Mouse (Mus musculus) kidney, embryonic 16.5 days (tissue): ENCODE results near the gene Tubb2b. TPM values are rescaled to one million over a fixed set of nuclear protein-coding genes. Genes with fewer than 3 reads are reported as not detected.
"Not testable (repeated sequence)": the region's sequence is repeated elsewhere in the genome, so short reads cannot be mapped to it uniquely, and the experiment has no call there.

Experiments
- ATAC-seq: fragments of 200-750 bp; cut with Nextera tagmentation; 2 replicates; pipeline ENCODE4 v1.8.0; 2017; ENCODE audit warnings: moderate TSS enrichment; ENCODE audit not compliant: low FRiP score, low TSS enrichment
- H3K27ac ChIP-seq: fragments of 300-500 bp; sonication (generic); 2 replicates; pipeline ENCODE4 v1.5.1; 2014; ENCODE audit warnings: low read length
- H3K27me3 ChIP-seq: fragments of 300-500 bp; sonication (generic); 2 replicates; pipeline ENCODE4 v1.6.1; 2014; ENCODE audit warnings: low read length, control low read depth, mixed read lengths; ENCODE audit not compliant: insufficient read depth
- H3K36me3 ChIP-seq: fragments of 300-500 bp; sonication (generic); 2 replicates; pipeline ENCODE4 v1.6.1; 2014; ENCODE audit warnings: low read length, control low read depth, mixed read lengths; ENCODE audit not compliant: insufficient read depth
- H3K4me1 ChIP-seq: fragments of 300-500 bp; sonication (generic); 2 replicates; pipeline ENCODE4 v1.6.1; 2014; ENCODE audit warnings: low read length, control low read depth, mixed read lengths; ENCODE audit not compliant: insufficient read depth
- H3K4me2 ChIP-seq: fragments of 300-500 bp; sonication (generic); replicated peaks from 2 replicates; pipeline ENCODE4 v1.6.1; 2014; ENCODE audit warnings: low read depth, low read length
- H3K4me3 ChIP-seq: fragments of 300-500 bp; sonication (generic); 2 replicates; pipeline ENCODE4 v1.5.1; 2014; ENCODE audit warnings: mild to moderate bottlenecking, low read length
- H3K9ac ChIP-seq: fragments of 300-500 bp; sonication (generic); replicated peaks from 2 replicates; pipeline ENCODE4 v1.6.1; 2014; ENCODE audit warnings: low read length
- H3K9me3 ChIP-seq: fragments of 300-500 bp; sonication (generic); 2 replicates; pipeline ENCODE4 v1.6.1; 2016; ENCODE audit warnings: low read length, control low read depth
- WGBS: fragments of 180-500 bp; shearing (Covaris S2); extraction: QIAGEN DNeasy Blood & Tissue Kit; methylation state at CpG from one replicate; pipeline ENCODE4 v1.1.7; 2014; 5-methylcytosine and 5-hydroxymethylcytosine counted together
- polyA plus RNA-seq: library from polyadenylated mRNA; unstranded; fragments of >200 nt; fragmentation: Nextera tagmentation; extraction: Ambion mirVana; gene quantifications from 2 replicates; pipeline ENCODE4 v1.2.1, GENCODE M21; 2015

Gene Tubb2b
- polyA plus RNA-seq, 1 experiment from 2014 or later: 40.4 TPM

DNA sequence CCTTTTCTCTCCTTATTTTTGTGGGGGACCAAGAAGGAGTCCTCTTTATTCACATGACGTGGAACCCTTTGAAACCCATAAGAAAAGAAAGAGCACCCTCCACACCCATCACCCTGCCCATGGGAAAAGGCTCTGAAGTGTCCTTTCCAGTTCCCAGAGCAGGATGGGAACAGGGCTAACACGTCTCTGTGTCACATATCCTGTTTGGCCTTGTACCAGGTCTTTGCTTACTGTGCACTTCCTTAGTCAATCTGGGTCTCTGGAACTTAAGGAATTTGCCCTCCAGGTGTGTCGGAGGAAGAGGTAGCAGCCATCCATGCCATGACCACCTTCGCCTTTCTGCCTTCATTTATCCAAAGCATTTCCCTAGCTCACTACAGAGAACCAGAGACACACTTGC is 33.8 kb downstream of the Tubb2b start:
- H3K27me3 ChIP-seq: no peaks in the 10 kb centered on the region
- H3K27ac ChIP-seq: peak overlapping the region; percentile 66; the same call in 1 of the 2 replicates
- no peak overlapping the region for H3K4me2 ChIP-seq
- H3K4me3 ChIP-seq: no peak overlapping the region
- peak; percentile 76 for ATAC-seq
- peaks cover 2% of the 10 kb centered on the region; the same call in 1 of the 2 replicates for H3K9me3 ChIP-seq
- H3K36me3 ChIP-seq: no peaks in the 10 kb centered on the region
- 52% methylated on average over 4 of the region's 4 CpGs for WGBS
- no peak overlapping the region for H3K9ac ChIP-seq
- peaks cover 10% of the 10 kb centered on the region; the same call in 1 of the 2 replicates for H3K4me1 ChIP-seq

DNA sequence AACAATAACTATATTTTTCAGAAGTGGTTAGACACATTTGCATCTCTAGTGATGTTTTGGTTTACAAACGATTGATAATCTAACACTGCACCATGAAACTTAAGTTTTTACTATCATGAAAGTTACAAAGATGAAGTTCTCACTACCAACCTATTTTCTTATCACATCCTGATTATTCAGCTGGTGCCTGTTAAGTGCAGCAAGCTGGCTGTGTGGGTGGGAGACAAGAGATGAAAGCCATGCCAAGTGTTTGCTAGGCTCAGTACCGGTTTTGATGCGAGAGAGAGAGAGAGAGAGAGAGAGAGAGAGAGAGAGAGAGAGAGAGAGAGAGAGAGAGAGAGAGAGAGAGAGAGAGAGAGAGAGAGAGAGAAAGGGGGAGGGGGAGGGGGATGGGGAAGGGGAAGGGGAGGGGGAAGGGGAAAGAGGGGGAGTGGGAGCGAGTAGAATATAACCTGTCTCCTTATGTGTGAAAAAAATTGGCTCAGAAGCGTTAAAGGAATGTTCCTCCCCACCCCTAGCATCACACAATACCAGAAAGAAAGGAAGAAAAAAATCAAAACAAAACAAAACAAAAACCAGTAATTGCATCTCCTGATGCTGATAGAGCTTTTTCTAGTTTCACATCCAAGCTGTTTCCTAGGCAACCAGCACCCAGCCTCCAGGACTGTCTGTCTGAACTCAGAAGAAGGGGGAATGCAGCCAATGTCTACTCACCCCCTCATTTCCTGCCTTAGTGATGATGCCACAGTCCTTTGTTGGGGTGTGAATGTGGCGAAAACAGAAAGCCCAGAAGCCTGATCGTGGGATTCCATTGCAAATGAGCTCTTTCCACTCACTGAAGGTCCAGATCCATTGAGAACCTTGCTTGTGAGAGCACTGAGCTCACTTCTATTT is 34.5 kb downstream of the Tubb2b start:
- Histone ChIP-seq H3K4me3 (no peak overlapping the region), H3K36me3 (no peaks in the 10 kb centered on the region), H3K4me2 (no peak overlapping the region), H3K27me3 (no peaks in the 10 kb centered on the region), H3K27ac (peak overlapping the region; percentile 66; the same call in 1 of the 2 replicates), H3K4me1 (peaks cover 10% of the 10 kb centered on the region; the same call in 1 of the 2 replicates), H3K9ac (no peak overlapping the region), H3K9me3 (peaks cover 2% of the 10 kb centered on the region; the same call in 1 of the 2 replicates)
- WGBS: 51% methylated on average over 7 of the region's 7 CpGs
- ATAC-seq: no peak

DNA sequence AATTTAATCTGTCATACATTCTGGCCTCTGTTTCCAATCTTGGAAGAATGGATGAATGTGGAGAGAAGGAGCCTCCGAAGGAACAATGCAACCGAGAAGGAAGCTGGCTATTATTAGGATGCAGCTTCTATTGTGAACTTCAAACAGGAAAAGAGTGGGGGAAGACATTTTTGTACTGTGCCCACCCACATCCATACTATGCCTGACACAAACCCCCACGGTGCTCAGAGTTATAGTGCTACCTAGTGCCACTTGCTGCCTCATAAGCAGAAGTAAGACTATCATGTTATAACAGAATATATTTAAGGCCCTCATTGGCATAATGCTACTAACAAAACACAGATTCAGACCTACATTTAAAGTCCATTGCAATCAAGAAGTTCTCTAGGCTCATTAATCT is 40.9 kb downstream of the Tubb2b start:
- no peak overlapping the region for H3K27ac ChIP-seq
- no peak overlapping the region for H3K9ac ChIP-seq
- 66% methylated on average over 3 of the region's 3 CpGs for WGBS
- ATAC-seq: no peak
- H3K4me3 ChIP-seq: no peak overlapping the region
- no peak overlapping the region for H3K4me2 ChIP-seq
- H3K27me3 ChIP-seq: no peaks in the 10 kb centered on the region
- no peaks in the 10 kb centered on the region for H3K4me1 ChIP-seq
- no peaks in the 10 kb centered on the region for H3K9me3 ChIP-seq
- H3K36me3 ChIP-seq: no peaks in the 10 kb centered on the region

DNA sequence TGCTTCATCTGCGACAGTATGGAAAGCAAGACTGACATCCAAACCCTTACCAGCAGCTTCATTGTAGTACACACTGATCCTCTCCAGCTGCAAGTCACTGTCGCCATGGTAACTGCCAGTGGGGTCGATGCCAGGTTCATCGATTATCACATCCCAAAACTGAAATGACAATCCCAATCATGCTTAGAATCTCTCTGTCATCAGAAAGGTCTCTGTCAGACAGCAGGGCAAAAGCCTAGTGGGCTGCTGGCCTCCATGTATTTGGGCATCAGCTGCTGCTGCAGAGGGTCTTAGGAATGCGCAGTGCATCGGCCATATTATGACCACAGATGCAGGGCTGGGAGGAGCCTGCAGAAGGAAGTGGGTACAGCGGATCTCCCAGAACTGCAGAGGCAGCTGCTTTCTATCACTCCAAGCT is 41.4 kb downstream of the Tubb2b start:
- no peaks in the 10 kb centered on the region for H3K36me3 ChIP-seq
- H3K4me2 ChIP-seq: no peak overlapping the region
- H3K9ac ChIP-seq: no peak overlapping the region
- no peaks in the 10 kb centered on the region for H3K4me1 ChIP-seq
- H3K9me3 ChIP-seq: no peaks in the 10 kb centered on the region
- no peak overlapping the region for H3K27ac ChIP-seq
- H3K4me3 ChIP-seq: no peak overlapping the region
- WGBS: 60% methylated on average over 7 of the region's 7 CpGs
- ATAC-seq: no peak
- H3K27me3 ChIP-seq: no peaks in the 10 kb centered on the region

DNA sequence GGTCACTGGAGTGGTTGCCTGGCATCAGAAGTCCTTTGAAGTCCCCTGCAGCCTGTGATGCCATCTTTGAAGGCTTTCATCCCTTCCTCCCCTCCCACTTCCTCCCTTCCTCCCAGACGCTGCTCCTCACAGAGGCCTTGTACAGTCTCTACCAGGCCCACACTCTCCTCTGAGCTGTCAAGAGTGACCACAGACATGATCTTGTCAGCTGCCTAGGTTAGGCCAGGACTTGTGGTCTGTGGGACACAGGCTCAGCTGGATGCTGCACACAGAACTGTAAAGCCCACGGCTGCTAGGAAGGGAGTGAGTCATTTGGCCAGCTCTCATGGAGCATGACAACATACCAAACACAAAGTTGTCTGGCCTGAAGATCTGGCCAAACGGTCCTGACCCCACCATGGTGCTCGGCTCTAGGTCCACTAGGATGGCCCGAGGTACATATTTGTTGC is 42.0 kb downstream of the Tubb2b start:
- peak; percentile 67; the same call in 1 of the 2 replicates for ATAC-seq
- not testable (repeated sequence) for H3K9me3 ChIP-seq, H3K4me1 ChIP-seq, H3K27me3 ChIP-seq, H3K4me2 ChIP-seq, H3K9ac ChIP-seq, H3K36me3 ChIP-seq, H3K27ac ChIP-seq, H3K4me3 ChIP-seq
- 43% methylated on average over 5 of the region's 5 CpGs for WGBS

DNA sequence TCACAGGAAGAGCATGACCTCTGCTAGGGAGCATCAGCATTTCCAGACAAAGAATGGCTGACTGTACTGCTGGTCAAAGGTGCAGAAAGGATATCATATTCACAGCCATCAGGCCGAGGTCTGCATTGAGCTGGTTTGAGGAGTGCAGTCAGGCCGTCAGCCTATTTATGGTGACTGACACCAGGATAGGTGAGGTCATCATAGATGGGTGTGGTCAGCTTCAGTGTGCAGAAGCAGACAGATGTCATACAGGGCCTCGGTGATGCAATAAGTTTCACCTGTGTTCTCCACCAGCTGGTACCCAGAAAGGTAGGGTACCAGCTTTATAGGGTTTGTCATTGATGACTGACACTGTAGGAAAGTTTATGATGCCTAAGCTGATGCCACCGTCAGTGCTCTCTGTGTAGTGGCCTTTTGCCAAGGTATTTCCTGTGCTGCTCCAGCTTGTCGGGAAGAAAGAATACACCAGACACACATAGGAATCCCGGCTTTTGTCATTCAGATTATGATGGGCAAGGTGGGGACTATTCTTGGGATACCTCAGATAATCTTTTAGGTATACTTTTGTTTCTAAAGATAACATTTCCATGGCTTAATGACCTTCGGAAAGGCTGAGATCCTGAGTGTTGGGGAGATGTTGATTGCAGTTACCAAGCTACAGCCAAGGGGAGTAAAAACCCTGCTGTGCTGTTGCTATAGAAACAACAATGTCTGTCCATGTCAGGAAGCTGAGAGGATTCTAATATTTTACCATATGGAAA is 43.0 kb downstream of the Tubb2b start:
- Histone ChIP-seq H3K36me3 (no peaks in the 10 kb centered on the region), H3K4me2 (no peak overlapping the region), H3K9ac (no peak overlapping the region), H3K27me3 (no peaks in the 10 kb centered on the region), H3K4me3 (no peak overlapping the region), H3K9me3 (no peaks in the 10 kb centered on the region), H3K27ac (no peak overlapping the region), H3K4me1 (no peaks in the 10 kb centered on the region)
- WGBS: 55% methylated on average over 7 of the region's 7 CpGs
- no peak for ATAC-seq

DNA sequence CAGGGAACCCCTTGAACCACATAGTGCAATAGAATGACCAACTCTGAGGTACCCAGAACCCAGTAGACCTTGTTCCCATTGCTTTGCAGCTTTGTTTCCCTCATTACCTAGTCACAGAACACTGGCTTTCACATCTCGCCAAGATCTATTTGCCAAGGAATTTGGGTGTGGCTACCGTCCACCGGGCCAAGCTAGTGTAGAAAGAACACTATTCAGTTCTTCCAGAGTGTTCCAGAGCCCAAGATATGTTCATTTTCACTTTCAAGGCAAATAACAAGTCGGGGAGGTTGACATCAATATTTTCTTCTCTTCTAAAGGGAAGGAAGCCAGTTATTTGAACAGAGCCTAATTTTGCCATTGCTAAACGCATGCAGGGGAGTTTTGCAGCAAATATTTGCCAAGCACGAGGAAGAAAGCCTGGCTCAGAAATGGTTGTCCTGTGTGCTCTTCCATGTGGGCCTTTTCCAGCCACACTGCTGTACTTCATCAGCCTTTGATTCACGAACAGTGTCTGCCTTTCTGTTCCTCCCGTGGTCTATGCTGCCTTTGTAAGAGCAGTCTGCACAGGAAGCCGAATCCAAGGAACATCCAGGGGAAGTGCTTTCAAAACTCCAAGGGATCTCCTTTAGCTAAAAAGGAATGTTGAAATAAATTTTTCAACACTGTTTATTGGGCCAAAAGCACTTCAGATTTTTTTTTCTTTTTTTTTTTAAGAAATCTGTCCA is 46.1 kb downstream of the Tubb2b start:
- WGBS: 73% methylated on average over 9 of the region's 9 CpGs
- no peaks in the 10 kb centered on the region for H3K9me3 ChIP-seq
- H3K27ac ChIP-seq: no peak overlapping the region
- H3K27me3 ChIP-seq: no peaks in the 10 kb centered on the region
- H3K9ac ChIP-seq: no peak overlapping the region
- no peaks in the 10 kb centered on the region for H3K4me1 ChIP-seq
- no peaks in the 10 kb centered on the region for H3K36me3 ChIP-seq
- H3K4me2 ChIP-seq: no peak overlapping the region
- H3K4me3 ChIP-seq: no peak overlapping the region
- no peak for ATAC-seq

DNA sequence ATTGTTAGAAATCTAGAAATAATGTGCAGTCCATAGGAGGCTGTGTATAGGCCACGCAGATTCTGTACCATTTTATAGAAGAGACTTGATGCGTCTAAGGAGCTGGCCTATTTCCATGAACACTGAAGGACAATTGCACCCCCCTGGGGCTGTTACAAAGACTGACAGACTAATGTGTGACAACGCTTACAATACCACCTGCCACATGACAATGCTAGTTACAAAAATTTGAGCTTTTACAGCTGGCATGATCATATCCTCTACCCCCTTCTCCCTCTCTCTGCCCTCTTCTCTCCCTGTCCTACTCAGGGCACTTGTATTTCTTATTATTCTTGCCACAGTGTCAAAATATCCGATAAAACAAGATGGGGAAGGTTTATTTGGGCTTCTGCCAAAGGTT is 48.3 kb downstream of the Tubb2b start:
- Histone ChIP-seq H3K4me1 (peaks cover 7% of the 10 kb centered on the region; the same call in 1 of the 2 replicates), H3K27me3 (no peaks in the 10 kb centered on the region), H3K9ac (no peak overlapping the region), H3K9me3 (no peaks in the 10 kb centered on the region), H3K27ac (no peak overlapping the region), H3K36me3 (no peaks in the 10 kb centered on the region), H3K4me2 (no peak overlapping the region), H3K4me3 (no peak overlapping the region)
- ATAC-seq: no peak
- 72% methylated on average over 4 of the region's 4 CpGs for WGBS

DNA sequence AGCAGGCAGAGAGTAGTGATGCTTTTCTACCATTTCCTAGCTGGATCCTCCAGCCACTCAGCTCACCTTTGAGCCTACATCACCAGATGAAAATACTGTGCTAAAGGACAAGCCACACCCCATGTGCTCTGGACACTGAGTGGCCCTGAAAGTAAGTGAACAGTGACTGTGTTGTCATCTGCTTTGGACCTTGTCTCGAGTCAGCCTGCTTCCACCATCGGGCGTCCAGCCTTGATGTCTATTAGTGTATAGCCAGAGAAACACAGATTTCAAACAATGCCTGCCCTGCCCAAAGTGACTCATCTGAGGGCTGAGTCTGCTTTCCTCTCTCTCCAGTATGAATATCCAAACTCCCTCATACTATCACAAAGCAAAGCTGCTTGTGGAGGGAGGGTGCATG is 50.5 kb downstream of the Tubb2b start:
- Histone ChIP-seq H3K27me3 (no peaks in the 10 kb centered on the region), H3K4me3 (no peak overlapping the region), H3K9ac (no peak overlapping the region), H3K9me3 (no peaks in the 10 kb centered on the region), H3K36me3 (no peaks in the 10 kb centered on the region), H3K27ac (no peak overlapping the region), H3K4me2 (no peak overlapping the region), H3K4me1 (peaks cover 12% of the 10 kb centered on the region; the same call in 1 of the 2 replicates)
- no peak for ATAC-seq
- WGBS: 70% methylated on average over 3 of the region's 3 CpGs
